Mouse (Mus musculus): ENCODE measurements around the gene Gm20604.

Gm20604 gene

GRCm38 (mm10) chr12:102743036-102743588 is 15.4 kb downstream of the Gm20604 start:
- DNase-seq (ENCODE audit: low spot score), result no peak

- DNase-seq (ENCODE audit: low spot score), result no peak
These were observed 16.4 kb downstream of the Gm20604 start for GRCm38 (mm10) chr12:102742056-102742455.

DNA sequence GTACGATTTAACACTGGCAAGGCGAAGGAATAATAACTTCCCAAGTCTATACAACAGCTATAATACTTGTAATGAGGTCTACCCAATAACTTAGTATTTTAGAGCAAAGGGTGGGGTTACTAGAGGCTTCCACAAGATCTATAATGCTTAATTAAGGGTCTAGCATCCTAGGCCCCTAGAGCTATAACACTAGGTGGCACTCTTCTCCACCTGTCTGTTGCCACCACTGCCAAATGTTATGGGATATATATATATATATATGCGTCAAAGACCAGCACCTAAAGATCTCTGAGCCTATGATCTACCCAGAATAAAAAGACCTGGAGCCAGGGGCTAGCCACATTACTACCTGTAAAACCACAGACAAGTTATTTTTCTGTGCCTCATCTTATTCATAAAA is 18.2 kb downstream of the Gm20604 start:
- DNase-seq (ENCODE audit: low spot score), result no peak

DNA sequence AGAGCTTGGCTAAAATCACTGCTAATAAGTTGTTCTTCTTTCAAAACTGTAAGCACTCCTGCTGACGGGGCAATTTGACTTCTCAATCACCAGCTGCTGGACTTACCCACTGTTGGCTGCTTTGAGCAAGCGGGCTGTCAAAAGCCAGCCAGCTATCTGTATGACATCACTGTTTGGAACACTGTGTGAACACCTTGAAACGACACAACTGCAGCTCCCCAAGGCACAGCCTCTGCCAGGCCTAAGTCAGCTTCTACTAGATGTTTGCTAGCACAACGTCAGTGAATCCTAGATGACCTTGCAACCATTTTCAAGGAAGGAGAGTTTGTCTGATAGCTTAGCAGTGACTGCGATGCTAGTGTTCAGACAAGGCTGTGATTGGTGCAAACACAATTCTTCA is 19.4 kb downstream of the Gm20604 start:
- DNase-seq (ENCODE audit: low spot score), result no peak

DNA sequence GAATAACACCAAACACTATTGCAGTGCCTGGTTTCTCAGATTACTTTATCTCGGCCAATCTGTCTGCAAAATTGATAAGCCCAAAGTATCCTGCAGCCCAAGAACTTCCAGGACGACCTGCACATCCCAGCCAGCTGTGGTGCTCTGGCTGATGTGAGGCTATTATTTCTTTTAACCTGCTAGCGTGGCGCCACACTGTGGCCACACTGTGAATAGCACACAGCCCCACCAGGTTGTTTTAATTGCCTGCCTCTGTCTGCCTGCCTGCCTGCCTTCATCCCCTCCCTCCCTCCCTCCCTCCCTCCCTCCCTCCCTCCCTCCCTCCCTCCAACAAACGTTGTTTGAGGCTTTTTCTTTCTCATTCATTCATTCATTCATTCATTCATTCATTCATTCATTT is 25.1 kb downstream of the Gm20604 start:
- DNase-seq (ENCODE audit: low spot score), result no peak

DNA sequence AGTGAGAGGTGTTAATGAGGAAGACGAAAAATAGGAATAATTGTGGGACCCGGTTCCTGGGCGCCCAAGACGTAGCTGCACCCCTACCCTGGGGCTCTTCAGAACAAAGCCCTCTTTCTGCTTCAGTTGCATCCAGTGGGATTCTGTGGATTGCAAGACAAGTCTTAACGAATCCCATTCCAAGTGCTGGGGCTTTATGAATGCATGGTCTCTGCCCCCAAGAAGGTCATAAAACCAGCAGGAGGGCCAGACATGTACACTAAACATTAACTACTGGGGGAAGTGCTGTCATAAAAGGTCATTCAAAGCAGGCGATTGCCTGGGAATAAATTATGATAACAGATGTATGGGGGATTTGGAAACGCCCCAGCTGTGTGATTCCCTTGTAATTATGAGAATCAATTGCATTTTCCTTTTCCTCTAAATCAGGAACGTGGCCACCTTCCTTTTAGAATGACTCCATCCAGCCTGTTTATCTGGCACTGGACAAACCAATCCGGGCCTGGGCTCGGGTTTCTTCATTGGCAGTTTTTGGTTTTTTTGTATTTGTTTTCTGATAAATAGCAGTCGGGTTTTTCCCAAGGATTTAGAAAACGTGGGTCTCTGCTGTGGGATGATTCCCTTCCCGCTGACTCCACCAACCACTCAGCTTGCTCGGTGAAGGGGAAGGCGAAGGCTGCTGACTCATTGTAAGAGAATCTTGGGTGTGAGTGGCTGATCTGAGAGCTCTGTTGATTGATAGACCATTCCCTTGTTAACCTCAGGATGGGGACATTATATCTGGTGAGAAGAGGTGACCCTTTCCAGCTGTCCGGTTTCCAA is 27.5 kb downstream of the Gm20604 start:
- no peak for DNase-seq (ENCODE audit: low spot score)

DNA sequence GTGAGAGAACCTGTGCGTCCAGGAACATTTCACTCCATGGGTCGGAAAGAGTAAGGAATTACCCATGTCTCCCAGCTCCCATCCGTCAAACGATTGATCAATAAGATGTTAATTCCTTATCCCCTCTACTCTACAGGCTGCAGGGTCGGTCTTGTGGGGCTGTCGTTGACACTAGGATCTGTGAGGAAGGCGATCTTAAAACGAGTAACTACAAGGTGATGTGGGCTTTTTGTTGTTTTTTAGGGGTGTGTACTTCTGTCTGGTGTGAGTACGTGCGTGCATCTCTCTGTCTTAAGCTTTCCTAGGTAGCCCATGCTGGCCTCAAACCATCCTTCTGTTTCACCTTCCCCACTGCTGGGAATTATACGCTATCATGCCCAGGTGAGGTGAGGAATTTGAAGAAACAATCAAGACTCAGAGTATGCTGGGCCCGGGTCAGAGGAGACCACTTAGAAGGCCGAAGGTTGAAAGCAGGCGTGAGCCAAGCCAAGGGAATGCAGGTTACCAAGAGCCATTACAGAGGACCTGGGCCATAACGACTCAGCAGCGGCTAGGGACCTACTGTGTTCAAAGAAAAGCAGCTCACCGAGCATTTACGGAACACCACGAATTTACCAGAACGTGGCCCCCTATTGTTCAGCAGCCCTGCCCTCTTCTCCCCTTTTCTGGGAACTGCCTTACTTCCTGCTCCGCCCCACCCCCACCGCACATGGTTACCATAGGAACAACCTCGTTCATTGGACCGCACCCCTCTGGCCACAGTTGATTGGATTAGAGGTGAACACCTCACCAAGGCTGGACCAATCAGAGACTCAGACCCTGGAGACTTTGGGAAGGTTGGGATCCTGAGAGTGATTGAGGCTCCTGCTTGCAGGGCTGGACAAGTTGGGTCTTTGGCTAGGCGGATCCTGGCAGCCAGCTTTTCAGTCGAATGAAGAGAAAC is 28.3 kb downstream of the Gm20604 start:
- DNase-seq (ENCODE audit: low spot score), result peak; percentile 44

- DNase-seq (ENCODE audit: low spot score), result no peak
These were observed 32.7 kb downstream of the Gm20604 start for GRCm38 (mm10) chr12:102725761-102726175.

GRCm38 (mm10) chr12:102725146-102725545 is 33.3 kb downstream of the Gm20604 start:
- DNase-seq (ENCODE audit: low spot score), result no peak

DNA sequence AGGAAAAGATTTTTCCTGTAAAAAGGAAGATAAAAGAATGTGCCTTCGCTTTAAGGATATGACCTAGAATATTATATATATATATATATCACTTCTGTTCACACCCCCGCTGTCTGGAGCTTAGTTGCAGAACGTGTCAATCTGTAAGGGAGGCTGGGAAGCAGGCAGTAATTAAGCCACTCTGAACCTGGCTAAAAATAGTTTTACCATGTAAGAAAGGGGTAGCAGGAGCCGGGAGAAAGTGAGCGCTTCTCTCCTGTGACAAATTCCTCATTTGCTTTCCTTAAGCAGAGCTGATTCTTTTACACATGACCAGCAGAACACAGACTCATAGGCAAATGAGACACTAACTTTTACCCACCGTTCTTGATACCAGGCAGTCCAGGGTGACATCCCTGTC is 34.6 kb downstream of the Gm20604 start:
- DNase-seq (ENCODE audit: low spot score), result no peak

DNA sequence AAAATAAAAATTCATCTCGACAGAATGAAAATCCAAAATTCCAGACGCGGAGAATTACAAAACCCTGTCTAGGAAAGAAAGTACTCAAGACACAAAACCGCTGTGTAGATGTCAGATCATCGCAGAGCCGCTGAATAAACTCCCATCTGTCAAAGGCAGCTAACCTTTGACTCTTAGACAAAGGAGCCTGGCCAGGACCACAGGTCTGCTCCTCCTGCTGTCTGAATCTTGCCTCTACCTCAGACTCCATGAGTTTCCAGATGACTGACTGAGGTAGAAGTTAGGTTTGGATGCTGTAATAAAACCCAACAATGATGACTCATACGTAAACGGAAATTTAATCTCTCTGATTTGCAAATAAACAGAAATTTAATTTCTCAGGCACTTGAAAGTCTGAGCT is 35.5 kb downstream of the Gm20604 start:
- no peak for DNase-seq (ENCODE audit: low spot score)

DNA sequence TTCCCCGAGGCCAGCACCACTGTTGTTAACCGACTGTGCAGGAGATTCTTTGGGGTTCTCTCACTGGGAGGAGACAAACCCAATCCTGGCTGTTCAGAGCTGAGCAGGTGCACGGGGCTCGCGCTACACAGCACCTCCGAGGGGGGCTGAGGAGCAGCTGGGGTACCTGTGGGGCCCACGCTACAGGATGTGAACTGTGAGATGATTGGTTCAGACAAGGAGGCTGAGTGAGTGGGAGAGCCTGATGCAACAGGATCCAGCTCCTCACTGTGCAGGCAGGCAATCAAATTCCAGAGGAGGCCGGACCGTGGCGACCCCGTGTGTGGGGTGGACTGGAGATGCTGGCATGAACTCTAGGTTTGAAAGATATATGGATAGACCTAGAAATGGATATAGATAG is 36.0 kb downstream of the Gm20604 start:
- no peak for DNase-seq (ENCODE audit: low spot score)

GRCm38 (mm10) chr12:102719552-102720315 is 38.7 kb downstream of the Gm20604 start:
- no peak for DNase-seq (ENCODE audit: low spot score)

DNA sequence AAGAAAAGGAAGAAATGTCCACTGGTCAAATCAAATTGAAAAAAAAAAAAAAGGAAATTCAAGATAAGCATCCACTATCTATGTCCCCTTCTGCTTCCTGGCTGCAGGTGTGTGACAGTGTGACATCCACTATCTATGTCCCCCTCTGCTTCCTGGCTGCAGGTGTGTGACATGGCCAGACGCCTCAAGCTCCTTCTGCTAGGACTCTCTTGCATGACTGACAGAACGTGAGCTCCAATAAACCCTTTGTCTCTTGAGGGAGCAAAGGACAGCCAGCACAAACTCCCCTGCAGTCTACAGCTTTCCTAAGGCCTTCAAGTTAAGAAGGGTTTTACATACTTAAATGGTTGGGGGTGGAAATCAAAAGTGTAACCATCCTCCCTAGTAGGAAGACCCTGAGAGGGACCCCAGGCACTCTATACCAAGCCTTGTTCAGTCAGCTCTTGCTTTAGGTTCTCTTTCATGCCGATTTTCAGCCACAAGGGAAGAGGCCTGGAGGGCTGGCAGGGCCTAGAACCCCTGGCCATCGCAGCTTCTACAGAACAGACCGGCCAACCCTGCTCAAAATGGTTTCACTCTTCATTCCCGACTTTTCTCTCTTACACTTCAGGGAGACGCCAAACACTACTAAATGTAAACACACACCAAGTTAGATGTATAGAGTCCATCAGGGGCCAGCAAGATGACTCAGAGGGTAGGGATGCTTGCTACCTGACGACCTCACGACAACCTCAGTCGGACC is 43.6 kb downstream of the Gm20604 start:
- no peak for DNase-seq (ENCODE audit: low spot score)

- DNase-seq (ENCODE audit: low spot score), result no peak
These were observed 44.4 kb downstream of the Gm20604 start for GRCm38 (mm10) chr12:102714116-102714515.

DNA sequence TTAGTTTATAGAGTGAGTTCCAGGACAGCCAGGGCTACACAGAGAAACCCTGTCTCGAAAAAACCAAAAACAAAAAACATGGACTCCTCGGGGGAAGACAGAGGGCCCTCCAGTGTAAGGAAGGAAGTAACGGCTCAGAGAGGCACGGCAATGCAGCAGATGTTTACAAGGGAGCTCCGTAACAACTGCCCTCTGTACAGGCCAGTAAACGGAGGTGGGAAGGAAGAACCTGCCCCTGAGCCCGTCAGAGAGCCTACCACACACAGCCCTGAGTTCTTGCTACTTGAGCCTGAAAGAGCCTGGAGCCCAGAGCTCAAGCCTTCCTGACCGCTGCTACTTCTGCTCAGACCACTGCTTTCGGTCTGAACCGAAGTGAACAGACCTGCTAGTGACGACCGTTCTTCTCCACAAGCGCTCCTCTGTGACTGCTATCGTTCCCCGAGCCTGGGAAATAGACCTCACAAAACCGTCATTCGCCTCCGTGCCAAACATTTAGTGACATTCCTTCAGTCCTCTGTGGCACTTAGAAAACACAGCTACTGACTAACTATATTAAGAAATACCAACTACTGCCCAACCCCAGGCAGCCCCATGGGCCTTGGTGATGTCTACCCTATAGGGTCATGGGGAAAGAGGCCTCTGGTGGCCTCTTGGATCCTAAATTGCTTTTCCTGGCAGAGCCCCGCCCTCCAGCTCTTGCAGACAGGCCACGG is 45.2 kb downstream of the Gm20604 start:
- DNase-seq (ENCODE audit: low spot score), result no peak

DNA sequence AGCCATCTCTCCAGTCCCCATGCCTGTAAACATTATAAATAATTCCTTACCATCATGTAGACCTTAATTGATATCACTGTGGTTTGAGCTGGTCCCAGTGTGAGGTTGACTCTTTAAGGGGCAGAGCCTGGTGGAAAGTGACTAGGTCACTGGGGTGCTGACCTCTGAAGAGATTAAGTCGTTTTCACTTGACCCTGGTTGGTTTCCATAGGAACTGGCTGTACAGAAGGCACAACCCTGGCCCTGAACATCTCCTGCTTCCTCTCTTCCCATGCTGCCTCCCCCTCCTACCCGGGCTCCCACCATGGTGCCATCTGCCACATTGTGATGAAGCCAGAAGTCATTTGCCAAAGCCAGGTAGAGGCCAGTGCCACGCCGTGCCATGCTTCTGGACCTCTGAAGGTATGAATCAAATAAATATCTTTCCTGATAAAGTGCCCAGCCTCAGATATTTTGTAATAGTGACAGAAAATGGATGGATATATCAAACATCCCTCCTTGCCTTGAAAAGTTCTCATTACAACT is 47.6 kb downstream of the Gm20604 start:
- no peak for DNase-seq (ENCODE audit: low spot score)

DNA sequence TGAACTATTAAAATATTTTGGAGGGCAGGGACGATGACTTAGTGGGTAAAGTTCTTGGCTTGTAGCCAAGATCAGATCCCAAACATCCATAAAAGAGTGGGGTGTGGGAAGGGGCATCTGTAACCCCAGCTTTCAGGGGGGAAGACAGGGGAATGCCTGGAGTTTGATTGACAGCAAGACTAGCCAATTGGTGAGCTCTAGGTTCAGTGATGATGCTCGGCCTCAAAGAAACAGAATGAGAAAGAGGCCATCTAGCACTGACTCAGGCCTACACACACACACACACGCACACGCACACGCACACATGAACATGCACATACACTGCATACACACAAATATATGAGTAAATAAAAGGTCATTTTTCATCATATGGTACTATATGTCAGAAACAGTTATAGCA is 48.6 kb downstream of the Gm20604 start:
- DNase-seq (ENCODE audit: low spot score), result no peak

DNA sequence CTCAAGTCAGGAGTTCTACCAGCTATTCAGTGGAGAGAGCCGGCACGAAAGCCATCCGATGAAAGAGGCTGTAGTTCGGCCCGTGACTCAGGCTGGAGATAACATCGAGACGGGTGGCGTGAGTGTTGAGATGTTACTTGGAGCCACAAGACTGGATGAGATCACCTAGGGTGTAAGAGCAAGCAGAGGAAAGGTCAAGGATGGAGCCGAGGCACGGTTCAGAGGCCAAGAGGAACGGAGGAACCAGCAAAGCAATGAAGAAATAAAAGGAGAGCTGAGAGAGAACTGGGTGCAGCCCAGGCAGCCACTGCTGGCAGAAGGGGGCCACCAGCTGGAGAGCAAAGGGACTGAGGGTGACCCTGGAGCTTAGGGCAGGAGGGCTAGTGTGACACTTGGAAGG is 50.3 kb downstream of the Gm20604 start:
- DNase-seq (ENCODE audit: low spot score), result no peak

GRCm38 (mm10) chr12:102706833-102707463 is 51.5 kb downstream of the Gm20604 start:
- DNase-seq (ENCODE audit: low spot score), result no peak

All from ovary, postnatal 14 days (tissue).